Mouse (Mus musculus): Measurements from ENCODE around the gene Dennd2c.

GRCm38 (mm10) chr3:103081051-103081450 is 21.4 kb upstream of the Dennd2c start:
- TF ChIP-seq CTCF (IDR thresholded peaks at IDR 0.05; ENCODE audit: borderline replicate concordance, insufficient read depth, low read depth, low read length) (no peak), POLR2A (IDR thresholded peaks at IDR 0.05; ENCODE audit: borderline replicate concordance, insufficient read depth, low read length) (no peak)

Data from cerebellum, adult 2 months (tissue).